19 mouse cellular contexts compared by ENCODE assay signal in genomic region chr6:54781881-54782280, GRCm38 (mm10). TPM values are rescaled to one million over a fixed set of nuclear protein-coding genes. Genes with fewer than 3 reads are reported as not detected.
A peak's percentile ranks its signal among the peaks of the same experiment; 100 is the strongest.
DNase-seq lines count a peak whose midpoint lies in the region; ATAC-seq and TF ChIP-seq lines count a peak whose summit lies in the region.
"Had no signal": no experiment of that assay in that cellular context is flagged by ENCODE, and none has a peak within 500 bp of the region (broad histone marks: within the 10 kb centered on the region; RNA-seq: fewer than 3 reads in every experiment).

No protein-coding gene starts in this region.

- no peak overlapping the region for H3K9ac ChIP-seq in hindbrain, embryonic 16.5 days (ENCODE audit: low read depth, low read length)
- H3K9ac ChIP-seq in forebrain, postnatal 0 days: no peak overlapping the region
- no peak overlapping the region for H3K9ac ChIP-seq in midbrain, embryonic 14.5 days (replicated peaks; ENCODE audit: low read length)
- H3K9ac ChIP-seq: kidney, embryonic 15.5 days had no signal

- 63% methylated on average over 6 of the region's 6 CpGs for WGBS in hindbrain, embryonic 10.5 days
- 31% methylated on average over 6 of the region's 6 CpGs for WGBS in hindbrain, embryonic 16.5 days
- WGBS in embryonic facial prominence, embryonic 10.5 days: 68% methylated on average over 6 of the region's 6 CpGs
- 30% methylated on average over 6 of the region's 6 CpGs for whole genome bisulfite sequencing in forebrain, postnatal 0 days
- 41% methylated on average over 6 of the region's 6 CpGs for WGBS in midbrain, embryonic 14.5 days

- DNase-seq in hindbrain, embryonic 10.5 days (ENCODE audit: low spot score): no peak
- no peak for DNase-seq in embryonic facial prominence, embryonic 10.5 days (ENCODE audit: low spot score)
- DNase-seq in forebrain, postnatal 0 days: peak; percentile 27
- DNase-seq in midbrain, embryonic 14.5 days: peak; percentile 31
- no peak for DNase-seq in right cerebral cortex, postnatal 4 days
- no peak for DNase-seq in ovary, postnatal 36 days (ENCODE audit: low spot score)
- DNase-seq in kidney, postnatal 14 days: no peak
- DNase-seq: adrenal gland, postnatal 14 days; B cell, adult 2 months; cerebellum, adult 8-10 months; heart, adult 2 months; lung, adult 2 months; lung, postnatal 4 days; thymus, postnatal 14 days had no signal

- 0 out of 2 replicates have a peak overlapping the region, but pooled peaks have one; percentile 35 for H3K27ac ChIP-seq in hindbrain, embryonic 10.5 days
- H3K27ac ChIP-seq in hindbrain, embryonic 16.5 days (ENCODE audit: low read depth, low read length): no peak overlapping the region
- H3K27ac ChIP-seq in embryonic facial prominence, embryonic 10.5 days (replicated peaks): 0 out of 2 replicates have a peak overlapping the region, but pooled peaks have one; percentile 15
- H3K27ac ChIP-seq in forebrain, postnatal 0 days (ENCODE audit: low read depth, low read length): 0 out of 2 replicates have a peak overlapping the region, but pooled peaks have one; percentile 11
- H3K27ac ChIP-seq in midbrain, embryonic 14.5 days (replicated peaks; ENCODE audit: low read depth, low read length): peak overlapping the region; percentile 43; the same call in 1 of the 2 replicates
- H3K27ac ChIP-seq: heart, adult 2 months; kidney, embryonic 15.5 days; limb, embryonic 10.5 days had no signal

- H3K27me3 ChIP-seq in hindbrain, embryonic 10.5 days (ENCODE audit: insufficient read depth, poor library complexity, severe bottlenecking): no peaks in the 10 kb centered on the region
- no peaks in the 10 kb centered on the region for H3K27me3 ChIP-seq in hindbrain, embryonic 16.5 days (replicated peaks; ENCODE audit: control insufficient read depth, insufficient read depth, low read length)
- H3K27me3 ChIP-seq in embryonic facial prominence, embryonic 10.5 days (replicated peaks; ENCODE audit: low read depth, poor library complexity, severe bottlenecking): no peaks in the 10 kb centered on the region
- no peaks in the 10 kb centered on the region for H3K27me3 ChIP-seq in forebrain, postnatal 0 days (ENCODE audit: insufficient read depth, low read length)
- no peaks in the 10 kb centered on the region for H3K27me3 ChIP-seq in midbrain, embryonic 14.5 days (ENCODE audit: control insufficient read depth, insufficient read depth, low read length)
- H3K27me3 ChIP-seq: kidney, embryonic 15.5 days had no signal

- no peak for TF ChIP-seq CTCF in forebrain, postnatal 0 days (IDR thresholded peaks at IDR 0.05; ENCODE audit: low read depth)

- H3K36me3 ChIP-seq in hindbrain, embryonic 10.5 days: no peaks in the 10 kb centered on the region
- no peaks in the 10 kb centered on the region for H3K36me3 ChIP-seq in hindbrain, embryonic 16.5 days (ENCODE audit: control insufficient read depth, insufficient read depth, low read length)
- H3K36me3 ChIP-seq in embryonic facial prominence, embryonic 10.5 days (replicated peaks): no peaks in the 10 kb centered on the region
- no peaks in the 10 kb centered on the region for H3K36me3 ChIP-seq in forebrain, postnatal 0 days (ENCODE audit: insufficient read depth)
- no peaks in the 10 kb centered on the region for H3K36me3 ChIP-seq in midbrain, embryonic 14.5 days (ENCODE audit: control insufficient read depth, insufficient read depth, low read length)
- H3K36me3 ChIP-seq: kidney, embryonic 15.5 days; limb, embryonic 10.5 days had no signal

- no peak overlapping the region for H3K4me2 ChIP-seq in hindbrain, embryonic 16.5 days (ENCODE audit: low read length)
- H3K4me2 ChIP-seq in forebrain, postnatal 0 days (ENCODE audit: low read depth): no peak overlapping the region
- no peak overlapping the region for H3K4me2 ChIP-seq in midbrain, embryonic 14.5 days (ENCODE audit: low read length)
- H3K4me2 ChIP-seq: kidney, embryonic 15.5 days; liver, embryonic 11.5 days had no signal

- no peaks in the 10 kb centered on the region for H3K9me3 ChIP-seq in hindbrain, embryonic 10.5 days
- H3K9me3 ChIP-seq in hindbrain, embryonic 16.5 days (ENCODE audit: control insufficient read depth, low read length): no peaks in the 10 kb centered on the region
- H3K9me3 ChIP-seq in embryonic facial prominence, embryonic 10.5 days: no peaks in the 10 kb centered on the region
- no peaks in the 10 kb centered on the region for H3K9me3 ChIP-seq in forebrain, postnatal 0 days (ENCODE audit: low read length)
- H3K9me3 ChIP-seq in midbrain, embryonic 14.5 days (ENCODE audit: control insufficient read depth, low read length): no peaks in the 10 kb centered on the region
- H3K9me3 ChIP-seq: kidney, embryonic 15.5 days; limb, embryonic 10.5 days had no signal

- peaks cover 20% of the 10 kb centered on the region for H3K4me1 ChIP-seq in hindbrain, embryonic 10.5 days (replicated peaks)
- H3K4me1 ChIP-seq in hindbrain, embryonic 16.5 days (ENCODE audit: control insufficient read depth, insufficient read depth, low read depth, low read length): peaks cover 8% of the 10 kb centered on the region
- peaks cover 13% of the 10 kb centered on the region for H3K4me1 ChIP-seq in embryonic facial prominence, embryonic 10.5 days
- H3K4me1 ChIP-seq in forebrain, postnatal 0 days (ENCODE audit: insufficient read depth): peaks cover 11% of the 10 kb centered on the region
- H3K4me1 ChIP-seq in midbrain, embryonic 14.5 days (ENCODE audit: control insufficient read depth, insufficient read depth, low read length): peaks cover 8% of the 10 kb centered on the region
- H3K4me1 ChIP-seq: kidney, embryonic 15.5 days had no signal

- no peak overlapping the region for H3K4me3 ChIP-seq in hindbrain, embryonic 10.5 days
- no peak overlapping the region for H3K4me3 ChIP-seq in hindbrain, embryonic 16.5 days (ENCODE audit: low read length)
- H3K4me3 ChIP-seq in embryonic facial prominence, embryonic 10.5 days: no peak overlapping the region
- H3K4me3 ChIP-seq in forebrain, postnatal 0 days (ENCODE audit: low read depth, low read length): no peak overlapping the region
- H3K4me3 ChIP-seq in midbrain, embryonic 14.5 days (replicated peaks; ENCODE audit: low read depth, low read length): no peak overlapping the region
- H3K4me3 ChIP-seq: heart, adult 2 months; kidney, embryonic 15.5 days; limb, embryonic 10.5 days had no signal

- no peak for ATAC-seq in hindbrain, embryonic 16.5 days
- no peak for ATAC-seq in forebrain, postnatal 0 days
- ATAC-seq in midbrain, embryonic 14.5 days (ENCODE audit: low FRiP score, low TSS enrichment): no peak
- ATAC-seq: inflammation-experienced regulatory T-cells, adult 6 months had no signal

RNA-seq across cellular contexts. Expression of gene Znrf2, which starts 34.8 kb away (rescaled TPM):
- 2.0 TPM in 2 replicates for polyA plus RNA-seq in hindbrain, embryonic 10.5 days (2016; fragmentation: Nextera tagmentation; extraction: Ambion mirVana)
- 5.0 and 5.3 TPM in 2 replicates for polyA plus RNA-seq in hindbrain, embryonic 16.5 days (2015; fragmentation: Nextera tagmentation; extraction: Ambion mirVana)
- 1.8 and 2.5 TPM in 2 replicates for polyA plus RNA-seq in embryonic facial prominence, embryonic 10.5 days (2016; fragmentation: Nextera tagmentation; extraction: Ambion mirVana)
- total RNA-seq in forebrain, postnatal 0 days (2014; rRNA removed): 74.2 and 83.8 TPM in 2 replicates
- polyA plus RNA-seq in forebrain, postnatal 0 days (2015; fragmentation: Nextera tagmentation; extraction: Ambion mirVana): 11.2 and 13.1 TPM in 2 replicates
- 8.8 and 11.6 TPM in 2 replicates for polyA plus RNA-seq in midbrain, embryonic 14.5 days (2014; fragmentation: Nextera tagmentation; extraction: Ambion mirVana)

Comparison
In these comparisons a context has a peak if more than half of its experiments do, and no peak if none do; other contexts are left out.
1. DNase-seq: peak in forebrain, postnatal 0 days (single experiment) and midbrain, embryonic 14.5 days (single experiment); none in hindbrain, embryonic 10.5 days (single experiment), embryonic facial prominence, embryonic 10.5 days (single experiment), right cerebral cortex, postnatal 4 days (single experiment), ovary, postnatal 36 days (single experiment) and kidney, postnatal 14 days (single experiment).